8 mouse cellular contexts compared by ENCODE assay signal in genomic region chr16:36884881-36885280, GRCm38 (mm10). TPM values are rescaled to one million over a fixed set of nuclear protein-coding genes. Genes with fewer than 3 reads are reported as not detected.
DNase-seq lines count a peak whose midpoint lies in the region; ATAC-seq and TF ChIP-seq lines count a peak whose summit lies in the region.

No protein-coding gene starts in this region.

- H3K4me1 ChIP-seq in forebrain, postnatal 0 days (ENCODE audit: insufficient read depth): no peaks in the 10 kb centered on the region
- peaks cover 8% of the 10 kb centered on the region for H3K4me1 ChIP-seq in forebrain, embryonic 16.5 days (replicated peaks; ENCODE audit: control insufficient read depth, insufficient read depth, low read length)
- H3K4me1 ChIP-seq in embryonic fibroblast, embryonic 13.5 days (ENCODE audit: control insufficient read depth, insufficient read depth, low read length): no peaks in the 10 kb centered on the region

- TF ChIP-seq CTCF in forebrain, postnatal 0 days (IDR thresholded peaks at IDR 0.05; ENCODE audit: low read depth): peak; percentile 56
- 0 out of 2 replicates have a peak, but pooled peaks have one; percentile 15 for TF ChIP-seq CTCF in embryonic fibroblast, embryonic 13.5 days (IDR thresholded peaks at IDR 0.05; ENCODE audit: borderline replicate concordance, insufficient read depth, low read length)

- ATAC-seq in forebrain, postnatal 0 days: peak; percentile 34; the same call in 1 of the 2 replicates
- ATAC-seq in forebrain, embryonic 16.5 days: no peak
- no peak for ATAC-seq in monocyte, adult 5-6 weeks (replicated peaks; ENCODE audit: insufficient number of reproducible peaks, low FRiP score, low TSS enrichment, poor library complexity, severe bottlenecking)

- no peak for TF ChIP-seq POLR2A in embryonic fibroblast, embryonic 13.5 days (IDR thresholded peaks at IDR 0.05; ENCODE audit: low read depth, low read length)

- H3K4me2 ChIP-seq in forebrain, postnatal 0 days (ENCODE audit: low read depth): no peak overlapping the region
- no peak overlapping the region for H3K4me2 ChIP-seq in forebrain, embryonic 16.5 days (ENCODE audit: low read length)

- H3K9ac ChIP-seq in forebrain, postnatal 0 days: no peak overlapping the region
- H3K9ac ChIP-seq in forebrain, embryonic 16.5 days (replicated peaks; ENCODE audit: low read depth, low read length): no peak overlapping the region

- no peak overlapping the region for H3K4me3 ChIP-seq in forebrain, postnatal 0 days (ENCODE audit: low read depth, low read length)
- H3K4me3 ChIP-seq in forebrain, embryonic 16.5 days (replicated peaks; ENCODE audit: low read length): no peak overlapping the region
- no peak overlapping the region for H3K4me3 ChIP-seq in embryonic fibroblast, embryonic 13.5 days (ENCODE audit: insufficient read depth, low read length)

- no peak overlapping the region for H3K27ac ChIP-seq in forebrain, postnatal 0 days (ENCODE audit: low read depth, low read length)
- no peak overlapping the region for H3K27ac ChIP-seq in forebrain, embryonic 16.5 days (ENCODE audit: low read length)
- no peak overlapping the region for H3K27ac ChIP-seq in embryonic fibroblast, embryonic 13.5 days (ENCODE audit: insufficient read depth, low read length)

- no peaks in the 10 kb centered on the region for H3K9me3 ChIP-seq in forebrain, postnatal 0 days (ENCODE audit: low read length)
- H3K9me3 ChIP-seq in forebrain, embryonic 16.5 days (ENCODE audit: control insufficient read depth, low read length): no peaks in the 10 kb centered on the region

- WGBS in forebrain, postnatal 0 days: 84% methylated on average over 4 of the region's 4 CpGs
- 83% methylated on average over 4 of the region's 4 CpGs for WGBS in forebrain, embryonic 16.5 days

- H3K27me3 ChIP-seq in forebrain, postnatal 0 days (ENCODE audit: insufficient read depth, low read length): no peaks in the 10 kb centered on the region
- H3K27me3 ChIP-seq in forebrain, embryonic 16.5 days (replicated peaks; ENCODE audit: control insufficient read depth, insufficient read depth, low read length): no peaks in the 10 kb centered on the region

- DNase-seq in forebrain, postnatal 0 days: peak; percentile 16
- peak; percentile 17 to 18 for DNase-seq in monocyte, adult 2 months (ENCODE audit: low read depth in 1 of 2, low spot score in 2 of 2)
- DNase-seq in mesoderm, embryonic 11.5 days (ENCODE audit: low read depth, low spot score): peak; percentile 32
- no peak for DNase-seq in left cerebral cortex, adult 8-10 months (ENCODE audit: low spot score in 2 of 2)
- DNase-seq in right cerebral cortex, adult 2 months (ENCODE audit: low spot score in 2 of 2): no peak

- peaks cover 24% of the 10 kb centered on the region for H3K36me3 ChIP-seq in forebrain, postnatal 0 days (ENCODE audit: insufficient read depth)
- peaks cover 6% of the 10 kb centered on the region for H3K36me3 ChIP-seq in forebrain, embryonic 16.5 days (ENCODE audit: control insufficient read depth, insufficient read depth)

RNA-seq across cellular contexts. Expression of gene Golgb1, which starts 9.9 kb away (rescaled TPM):
- 22.4 and 30.2 TPM in 2 replicates for total RNA-seq in forebrain, postnatal 0 days (2014; rRNA removed)
- 63.2 and 87.1 TPM in 2 replicates for polyA plus RNA-seq in forebrain, postnatal 0 days (2015; fragmentation: Nextera tagmentation; extraction: Ambion mirVana)
- polyA plus RNA-seq in forebrain, embryonic 16.5 days (2015; fragmentation: Nextera tagmentation; extraction: Ambion mirVana): 84.2 and 93.0 TPM in 2 replicates
- 24.1 to 52.5 TPM (median 27.2 TPM) in 3 replicates for total RNA-seq in monocyte, adult 5-6 weeks (2017)
- 57.5 and 64.4 TPM in 2 replicates for polyA plus RNA-seq in embryonic fibroblast, embryonic 13.5 days (2011; ENCODE audit: insufficient read length, low read depth, missing spikeins)
- total RNA-seq in left cerebral cortex, adult 8-10 months (2022): 10 to 100 TPM; 69.1 to 87.5 (median 73.6) TPM

RNA-seq across cellular contexts. Expression of gene Eaf2, which starts 10.1 kb away (rescaled TPM):
- 0.23 and 0.76 TPM in 2 replicates for total RNA-seq in forebrain, postnatal 0 days (2014; rRNA removed)
- 0.67 and 0.79 TPM in 2 replicates for polyA plus RNA-seq in forebrain, postnatal 0 days (2015; fragmentation: Nextera tagmentation; extraction: Ambion mirVana)
- 0.52 and 1.2 TPM in 2 replicates for polyA plus RNA-seq in forebrain, embryonic 16.5 days (2015; fragmentation: Nextera tagmentation; extraction: Ambion mirVana)
- total RNA-seq in monocyte, adult 5-6 weeks (2017): 11.5 to 14.9 TPM (median 13.4 TPM) in 3 replicates
- 1.0 and 1.9 TPM in 2 replicates for polyA plus RNA-seq in embryonic fibroblast, embryonic 13.5 days (2011; ENCODE audit: insufficient read length, low read depth, missing spikeins)
- total RNA-seq in left cerebral cortex, adult 8-10 months (2022): 1 to 10 TPM in 2 of 4 experiments, under 1 TPM in 2; 0.70 to 1.7 (median 1.2) TPM

RNA-seq across cellular contexts. Expression of gene Hcls1, which starts 49.9 kb away (rescaled TPM):
- 0.92 and 1.8 TPM in 2 replicates for total RNA-seq in forebrain, postnatal 0 days (2014; rRNA removed)
- polyA plus RNA-seq in forebrain, postnatal 0 days (2015; fragmentation: Nextera tagmentation; extraction: Ambion mirVana): 2.2 and 2.3 TPM in 2 replicates
- polyA plus RNA-seq in forebrain, embryonic 16.5 days (2015; fragmentation: Nextera tagmentation; extraction: Ambion mirVana): 1.4 and 2.3 TPM in 2 replicates
- 630 to 720 TPM (median 692 TPM) in 3 replicates for total RNA-seq in monocyte, adult 5-6 weeks (2017)
- polyA plus RNA-seq in embryonic fibroblast, embryonic 13.5 days (2011; ENCODE audit: insufficient read length, low read depth, missing spikeins): 1.6 TPM in 1 of 2 replicates, not detected in the other
- 10 to 100 TPM in 2 of 4 experiments, 1 to 10 TPM in 2; 3.6 to 13.4 (median 8.9) TPM for total RNA-seq in left cerebral cortex, adult 8-10 months (2022)

RNA-seq across cellular contexts. Expression of gene Iqcb1, which starts 56.7 kb away (rescaled TPM):
- total RNA-seq in forebrain, postnatal 0 days (2014; rRNA removed): 25.1 and 26.0 TPM in 2 replicates
- 40.7 and 66.0 TPM in 2 replicates for polyA plus RNA-seq in forebrain, postnatal 0 days (2015; fragmentation: Nextera tagmentation; extraction: Ambion mirVana)
- polyA plus RNA-seq in forebrain, embryonic 16.5 days (2015; fragmentation: Nextera tagmentation; extraction: Ambion mirVana): 58.8 and 59.3 TPM in 2 replicates
- total RNA-seq in monocyte, adult 5-6 weeks (2017): 17.8 to 35.6 TPM (median 25.5 TPM) in 3 replicates
- polyA plus RNA-seq in embryonic fibroblast, embryonic 13.5 days (2011; ENCODE audit: insufficient read length, low read depth, missing spikeins): 17.6 and 23.3 TPM in 2 replicates
- total RNA-seq in left cerebral cortex, adult 8-10 months (2022): 10 to 100 TPM; 48.5 to 55.7 (median 52.4) TPM

Comparison
In these comparisons a context has a peak if more than half of its experiments do, and no peak if none do; other contexts are left out.
1. DNase-seq: peak in forebrain, postnatal 0 days (single experiment), monocyte, adult 2 months (2 of 2) and mesoderm, embryonic 11.5 days (single experiment); none in left cerebral cortex, adult 8-10 months (0 of 2) and right cerebral cortex, adult 2 months (0 of 2).
2. RNA of gene Hcls1, which starts 49.9 kb away (total RNA-seq): 630 to 720 TPM in monocyte, adult 5-6 weeks; 3.6 to 13.4 TPM in left cerebral cortex, adult 8-10 months and 0.92 to 1.8 TPM in forebrain, postnatal 0 days; every median in the first group is over 10 times any median in the second.